Mouse (Mus musculus): Measurements from ENCODE around the gene Gm5478. TPM values are rescaled to one million over a fixed set of nuclear protein-coding genes. Genes with fewer than 3 reads are reported as not detected.

The Gm5478 gene
- not detected for polyA plus RNA-seq (2014; fragmentation: Illumina TruSeq; extraction: RNeasy Lipid Tissue Mini Kit (QIAGEN cat#74804); ENCODE audit: insufficient read depth, low read depth, low replicate concordance)

DNA sequence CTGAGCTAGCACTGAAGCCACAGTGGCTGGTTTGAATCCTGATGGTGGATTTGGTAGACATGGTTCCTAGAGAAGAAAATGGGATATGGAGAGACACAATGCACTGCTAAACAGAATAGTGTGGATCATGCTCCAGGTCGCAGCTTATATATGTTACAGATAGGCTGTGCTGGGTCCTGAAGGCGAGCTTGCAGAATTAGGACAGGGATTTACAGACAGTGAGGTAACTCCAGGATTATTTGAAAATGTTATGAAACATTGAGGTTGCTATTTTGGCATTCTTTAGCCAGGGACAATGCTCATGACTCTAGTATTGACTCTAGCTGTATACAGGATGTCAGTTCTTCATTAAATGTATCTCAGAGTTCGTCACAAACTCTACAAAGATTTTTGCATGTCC, at the start of gene Gm5478:
Gm5478 (minus strand) TSS at position 101 of the 400 bp plus-strand sequence.

DNA sequence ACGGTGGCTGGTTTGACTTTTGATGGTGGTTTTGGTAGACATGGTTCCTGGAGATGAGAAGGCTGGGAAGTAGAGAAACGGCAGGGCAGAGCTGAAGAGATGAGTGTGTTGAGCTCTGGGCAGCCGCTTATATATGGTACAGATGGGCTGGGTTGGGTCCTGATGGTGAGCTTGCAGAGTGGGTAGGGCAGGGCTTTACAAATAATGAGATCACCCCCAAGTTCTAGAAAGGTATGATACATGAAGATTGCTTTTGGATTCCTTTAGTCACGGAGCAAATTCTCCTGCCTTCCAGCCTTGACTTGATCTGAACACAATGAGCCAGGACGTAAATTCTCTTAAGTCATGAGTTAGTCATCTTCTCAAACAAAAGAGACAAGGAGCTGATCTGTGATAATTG, 47.0 kb upstream of the Gm5478 start, which contains the start of gene Krt6a:
Krt6a (minus strand) TSS at position 101 of the 400 bp plus-strand sequence.

DNA sequence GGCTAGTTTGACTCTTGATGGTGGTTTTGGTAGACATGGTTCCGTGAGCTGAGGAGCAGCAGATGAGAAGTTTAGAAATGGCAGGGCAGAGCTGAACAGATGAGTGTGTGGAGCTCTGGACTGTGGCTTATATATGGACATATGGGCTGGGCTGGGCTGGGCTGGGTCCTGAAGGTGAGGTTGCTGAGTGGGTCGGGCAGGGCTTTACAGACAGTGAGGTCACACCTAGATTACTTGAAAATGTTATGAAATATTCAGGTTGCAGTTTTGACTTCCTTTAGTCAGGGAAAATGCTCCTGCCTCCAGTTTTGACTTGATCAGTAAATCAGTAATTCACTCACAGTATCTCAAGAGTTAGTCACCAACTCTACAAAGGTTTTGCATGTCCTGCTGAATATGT, 33.0 kb upstream of the Gm5478 start, which contains the start of gene Krt6b:
Krt6b (minus strand) TSS at position 101 of the 400 bp plus-strand sequence.

DNA sequence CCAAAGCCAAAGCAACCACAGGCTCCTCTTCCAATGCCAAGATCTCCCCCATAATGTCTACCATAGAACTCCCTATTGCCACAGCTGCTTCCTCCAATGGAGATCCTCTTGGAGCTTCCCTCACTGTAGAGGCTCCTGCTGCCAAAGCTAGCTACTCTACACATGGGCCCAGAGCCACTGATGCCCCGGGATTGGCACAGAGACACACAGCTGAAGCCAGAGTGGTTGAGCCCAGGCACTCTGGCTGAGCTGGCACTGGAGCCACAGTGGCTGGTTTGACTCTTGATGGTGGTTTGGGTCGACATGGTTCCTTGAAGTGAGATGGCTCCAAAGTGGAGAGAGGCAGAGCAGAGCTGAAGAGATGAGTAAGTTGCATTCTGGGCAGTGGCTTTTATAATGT, 19.3 kb downstream of the Gm5478 start, which contains the start of gene Gm5414:
Gm5414 (minus strand) TSS at position 305 of the 400 bp plus-strand sequence.

Other genes starting within 250 kb of the Gm5478 start
- 168 TPM for gene Krt7, start 236.3 kb downstream of the Gm5478 start, polyA plus RNA-seq (2014; fragmentation: Illumina TruSeq; extraction: RNeasy Lipid Tissue Mini Kit (QIAGEN cat#74804); ENCODE audit: insufficient read depth, low read depth, low replicate concordance)
- gene Krt87, start 208.6 kb downstream of the Gm5478 start, polyA plus RNA-seq (2014; fragmentation: Illumina TruSeq; extraction: RNeasy Lipid Tissue Mini Kit (QIAGEN cat#74804); ENCODE audit: insufficient read depth, low read depth, low replicate concordance) = 0.25 TPM
- gene Krt88, start 199.6 kb downstream of the Gm5478 start, polyA plus RNA-seq (2014; fragmentation: Illumina TruSeq; extraction: RNeasy Lipid Tissue Mini Kit (QIAGEN cat#74804); ENCODE audit: insufficient read depth, low read depth, low replicate concordance) = not detected
- gene Krt81, start 183.6 kb downstream of the Gm5478 start, polyA plus RNA-seq (2014; fragmentation: Illumina TruSeq; extraction: RNeasy Lipid Tissue Mini Kit (QIAGEN cat#74804); ENCODE audit: insufficient read depth, low read depth, low replicate concordance) = not detected
- gene Krt86, start 173.9 kb downstream of the Gm5478 start, polyA plus RNA-seq (2014; fragmentation: Illumina TruSeq; extraction: RNeasy Lipid Tissue Mini Kit (QIAGEN cat#74804); ENCODE audit: insufficient read depth, low read depth, low replicate concordance) = not detected
- not detected for gene Krt83, start 155.9 kb downstream of the Gm5478 start, polyA plus RNA-seq (2014; fragmentation: Illumina TruSeq; extraction: RNeasy Lipid Tissue Mini Kit (QIAGEN cat#74804); ENCODE audit: insufficient read depth, low read depth, low replicate concordance)
- not detected for gene Gm49425, start 130.1 kb downstream of the Gm5478 start, polyA plus RNA-seq (2014; fragmentation: Illumina TruSeq; extraction: RNeasy Lipid Tissue Mini Kit (QIAGEN cat#74804); ENCODE audit: insufficient read depth, low read depth, low replicate concordance)
- gene Krt84, start 114.6 kb downstream of the Gm5478 start, polyA plus RNA-seq (2014; fragmentation: Illumina TruSeq; extraction: RNeasy Lipid Tissue Mini Kit (QIAGEN cat#74804); ENCODE audit: insufficient read depth, low read depth, low replicate concordance) = not detected
- gene Krt82, start 96.7 kb downstream of the Gm5478 start, polyA plus RNA-seq (2014; fragmentation: Illumina TruSeq; extraction: RNeasy Lipid Tissue Mini Kit (QIAGEN cat#74804); ENCODE audit: insufficient read depth, low read depth, low replicate concordance) = not detected
- not detected for gene Krt90, start 84.4 kb downstream of the Gm5478 start, polyA plus RNA-seq (2014; fragmentation: Illumina TruSeq; extraction: RNeasy Lipid Tissue Mini Kit (QIAGEN cat#74804); ENCODE audit: insufficient read depth, low read depth, low replicate concordance)
- gene Krt75, start 73.5 kb downstream of the Gm5478 start, polyA plus RNA-seq (2014; fragmentation: Illumina TruSeq; extraction: RNeasy Lipid Tissue Mini Kit (QIAGEN cat#74804); ENCODE audit: insufficient read depth, low read depth, low replicate concordance) = not detected
- not detected for gene Gm5414, start 19.2 kb downstream of the Gm5478 start, polyA plus RNA-seq (2014; fragmentation: Illumina TruSeq; extraction: RNeasy Lipid Tissue Mini Kit (QIAGEN cat#74804); ENCODE audit: insufficient read depth, low read depth, low replicate concordance)
- gene Krt6b, start 32.9 kb upstream of the Gm5478 start, polyA plus RNA-seq (2014; fragmentation: Illumina TruSeq; extraction: RNeasy Lipid Tissue Mini Kit (QIAGEN cat#74804); ENCODE audit: insufficient read depth, low read depth, low replicate concordance) = not detected
- not detected for gene Krt6a, start 46.9 kb upstream of the Gm5478 start, polyA plus RNA-seq (2014; fragmentation: Illumina TruSeq; extraction: RNeasy Lipid Tissue Mini Kit (QIAGEN cat#74804); ENCODE audit: insufficient read depth, low read depth, low replicate concordance)
- 0.23 TPM for gene Krt5, start 65.5 kb upstream of the Gm5478 start, polyA plus RNA-seq (2014; fragmentation: Illumina TruSeq; extraction: RNeasy Lipid Tissue Mini Kit (QIAGEN cat#74804); ENCODE audit: insufficient read depth, low read depth, low replicate concordance)
- gene Krt71, start 95.7 kb upstream of the Gm5478 start, polyA plus RNA-seq (2014; fragmentation: Illumina TruSeq; extraction: RNeasy Lipid Tissue Mini Kit (QIAGEN cat#74804); ENCODE audit: insufficient read depth, low read depth, low replicate concordance) = not detected
- not detected for gene Krt72, start 139.1 kb upstream of the Gm5478 start, polyA plus RNA-seq (2014; fragmentation: Illumina TruSeq; extraction: RNeasy Lipid Tissue Mini Kit (QIAGEN cat#74804); ENCODE audit: insufficient read depth, low read depth, low replicate concordance)
- not detected for gene Krt73, start 155.0 kb upstream of the Gm5478 start, polyA plus RNA-seq (2014; fragmentation: Illumina TruSeq; extraction: RNeasy Lipid Tissue Mini Kit (QIAGEN cat#74804); ENCODE audit: insufficient read depth, low read depth, low replicate concordance)
- not detected for gene Krt2, start 170.8 kb upstream of the Gm5478 start, polyA plus RNA-seq (2014; fragmentation: Illumina TruSeq; extraction: RNeasy Lipid Tissue Mini Kit (QIAGEN cat#74804); ENCODE audit: insufficient read depth, low read depth, low replicate concordance)
- gene Krt1, start 203.4 kb upstream of the Gm5478 start, polyA plus RNA-seq (2014; fragmentation: Illumina TruSeq; extraction: RNeasy Lipid Tissue Mini Kit (QIAGEN cat#74804); ENCODE audit: insufficient read depth, low read depth, low replicate concordance) = 0.15 TPM
- not detected for gene Krt77, start 222.3 kb upstream of the Gm5478 start, polyA plus RNA-seq (2014; fragmentation: Illumina TruSeq; extraction: RNeasy Lipid Tissue Mini Kit (QIAGEN cat#74804); ENCODE audit: insufficient read depth, low read depth, low replicate concordance)
- not detected for gene Krt76, start 245.5 kb upstream of the Gm5478 start, polyA plus RNA-seq (2014; fragmentation: Illumina TruSeq; extraction: RNeasy Lipid Tissue Mini Kit (QIAGEN cat#74804); ENCODE audit: insufficient read depth, low read depth, low replicate concordance)